Comparison of ENCODE assay signal across 8 mouse cellular contexts in the genomic region with DNA sequence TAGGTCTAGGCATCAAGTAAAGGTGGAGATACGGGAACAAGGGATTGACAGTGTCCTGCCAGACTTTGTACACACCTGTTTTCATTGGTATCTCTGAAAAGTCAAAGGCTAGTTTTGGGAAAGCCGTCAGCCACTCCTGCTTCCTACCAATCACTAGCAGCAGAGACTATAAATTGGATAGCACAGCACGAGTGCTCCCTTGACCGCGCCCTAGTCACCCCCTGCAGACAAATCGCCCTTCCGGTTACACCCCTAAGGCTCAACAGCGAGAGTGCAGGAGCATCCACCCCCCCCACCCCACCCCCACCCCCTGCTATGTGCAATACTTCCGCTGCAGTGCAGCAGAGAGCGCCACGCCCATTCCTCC. TPM values are rescaled to one million over a fixed set of nuclear protein-coding genes. Genes with fewer than 3 reads are reported as not detected.
DNase-seq lines count a peak whose midpoint lies in the region; ATAC-seq and TF ChIP-seq lines count a peak whose summit lies in the region.
"Had no signal": no experiment of that assay in that cellular context is flagged by ENCODE, and none has a peak within 500 bp of the region (broad histone marks: within the 10 kb centered on the region; RNA-seq: fewer than 3 reads in every experiment).

No protein-coding gene starts in this region.

- H3K4me3 ChIP-seq in lung, embryonic 14.5 days (ENCODE audit: low read depth, low read length): peak overlapping the region; percentile 63
- H3K4me3 ChIP-seq in embryonic fibroblast, embryonic 13.5 days (ENCODE audit: insufficient read depth, low read length): peak overlapping the region; percentile 53
- peak overlapping the region; percentile 56 for H3K4me3 ChIP-seq in limb, embryonic 11.5 days (ENCODE audit: low read depth, low read length)
- peak overlapping the region; percentile 74 for H3K4me3 ChIP-seq in olfactory bulb, adult 2 months (ENCODE audit: insufficient read depth, low read depth, low read length)

- 1% methylated on average over 11 of the region's 11 CpGs for WGBS in lung, embryonic 14.5 days
- under 1% methylated on average over 11 of the region's 11 CpGs for WGBS in limb, embryonic 11.5 days
- WGBS in olfactory bulb, adult 2 months: 1% methylated on average over 11 of the region's 11 CpGs

- no peaks in the 10 kb centered on the region for H3K27me3 ChIP-seq in lung, embryonic 14.5 days (ENCODE audit: insufficient read depth, low read length)
- H3K27me3 ChIP-seq in limb, embryonic 11.5 days (ENCODE audit: control insufficient read depth, insufficient read depth, low read length): 0 out of 2 replicates have a peak, but pooled peaks cover 6% of the 10 kb centered on the region

- H3K9me3 ChIP-seq in lung, embryonic 14.5 days (ENCODE audit: low read depth, low read length): no peaks in the 10 kb centered on the region
- H3K9me3 ChIP-seq in limb, embryonic 11.5 days (ENCODE audit: control insufficient read depth, low read length): no peaks in the 10 kb centered on the region

- H3K27ac ChIP-seq in lung, embryonic 14.5 days (ENCODE audit: low read depth): peak overlapping the region; percentile 93
- H3K27ac ChIP-seq in embryonic fibroblast, embryonic 13.5 days (ENCODE audit: insufficient read depth, low read length): peak overlapping the region; percentile 96
- H3K27ac ChIP-seq in limb, embryonic 11.5 days (replicated peaks; ENCODE audit: low read depth, low read length): peak overlapping the region; percentile 68
- H3K27ac ChIP-seq in olfactory bulb, adult 2 months (ENCODE audit: insufficient read depth, low read depth, low read length): peak overlapping the region; percentile 69

- H3K9ac ChIP-seq in lung, embryonic 14.5 days: peak overlapping the region; percentile 32
- H3K9ac ChIP-seq in limb, embryonic 11.5 days (ENCODE audit: low read length): no peak overlapping the region

- peak; percentile 73; the same call in 1 of the 2 replicates for ATAC-seq in lung, embryonic 14.5 days (ENCODE audit: insufficient read depth)
- no peak; the same call in 1 of the 2 replicates for ATAC-seq in limb, embryonic 11.5 days (ENCODE audit: insufficient number of reproducible peaks, low FRiP score, low TSS enrichment, low read depth)

- H3K4me2 ChIP-seq in lung, embryonic 14.5 days: peak overlapping the region; percentile 94
- peak overlapping the region; percentile 90 for H3K4me2 ChIP-seq in limb, embryonic 11.5 days (ENCODE audit: low read depth, severe bottlenecking)

- no peaks in the 10 kb centered on the region for H3K36me3 ChIP-seq in lung, embryonic 14.5 days (ENCODE audit: insufficient read depth)
- H3K36me3 ChIP-seq in limb, embryonic 11.5 days (ENCODE audit: control insufficient read depth, insufficient read depth, low read length): no peaks in the 10 kb centered on the region

- no peak for TF ChIP-seq CTCF in lung, embryonic 14.5 days (IDR thresholded peaks at IDR 0.05; ENCODE audit: low read depth)
- no peak for TF ChIP-seq CTCF in embryonic fibroblast, embryonic 13.5 days (IDR thresholded peaks at IDR 0.05; ENCODE audit: borderline replicate concordance, insufficient read depth, low read length)
- no peak for TF ChIP-seq CTCF in olfactory bulb, adult 2 months (IDR thresholded peaks at IDR 0.05; ENCODE audit: insufficient read depth, low read depth, low read length)

- no peak for DNase-seq in lung, embryonic 14.5 days
- DNase-seq in lung, postnatal 14 days: no peak
- no peak for DNase-seq in limb, embryonic 11.5 days (ENCODE audit: low spot score)
- no peak for DNase-seq in frontal cortex, postnatal 25 days (ENCODE audit: low spot score in 2 of 2)
- DNase-seq in adrenal gland, adult 8-10 months: no peak

- peaks cover 10% of the 10 kb centered on the region for H3K4me1 ChIP-seq in lung, embryonic 14.5 days (ENCODE audit: insufficient read depth)
- peaks cover 11% of the 10 kb centered on the region; the same call in 1 of the 2 replicates for H3K4me1 ChIP-seq in embryonic fibroblast, embryonic 13.5 days (ENCODE audit: control insufficient read depth, insufficient read depth, low read length)
- peaks cover 10% of the 10 kb centered on the region; the same call in 1 of the 2 replicates for H3K4me1 ChIP-seq in limb, embryonic 11.5 days (ENCODE audit: control insufficient read depth, insufficient read depth, low read length)
- H3K4me1 ChIP-seq in olfactory bulb, adult 2 months (ENCODE audit: control insufficient read depth, insufficient read depth, low read length): peaks cover 10% of the 10 kb centered on the region

- TF ChIP-seq POLR2A in embryonic fibroblast, embryonic 13.5 days (IDR thresholded peaks at IDR 0.05; ENCODE audit: low read depth, low read length): peak; percentile 70
- no peak; the same call in 1 of the 2 replicates for TF ChIP-seq POLR2A in olfactory bulb, adult 2 months (IDR thresholded peaks at IDR 0.05; ENCODE audit: insufficient read depth, low read depth, low read length)

RNA-seq across cellular contexts. Expression of gene Ssc4d, which starts 12.2 kb away (rescaled TPM):
- 3.2 and 3.8 TPM in 2 replicates for polyA plus RNA-seq in lung, embryonic 14.5 days (2014; fragmentation: Nextera tagmentation; extraction: Ambion mirVana)
- polyA plus RNA-seq in embryonic fibroblast, embryonic 13.5 days (2011; ENCODE audit: insufficient read length, low read depth, missing spikeins): 3.2 and 3.3 TPM in 2 replicates
- 4.6 and 5.7 TPM in 2 replicates for polyA plus RNA-seq in limb, embryonic 11.5 days (2014; fragmentation: Nextera tagmentation; extraction: Ambion mirVana)
- polyA plus RNA-seq in olfactory bulb, adult 2 months (2012; ENCODE audit: insufficient read depth, insufficient read length, low replicate concordance, missing spikeins): not detected in 2 replicates
- 10 to 100 TPM in 1 of 4 experiments, 1 to 10 TPM in 3; 4.5 to 15.0 (median 7.8) TPM for total RNA-seq in adrenal gland, adult 8-10 months (2022)

RNA-seq across cellular contexts. Expression of gene Zp3, which starts 17.8 kb away (rescaled TPM):
- polyA plus RNA-seq in lung, embryonic 14.5 days (2014; fragmentation: Nextera tagmentation; extraction: Ambion mirVana): not detected in 2 replicates
- polyA plus RNA-seq in embryonic fibroblast, embryonic 13.5 days (2011; ENCODE audit: insufficient read length, low read depth, missing spikeins): not detected in 2 replicates
- not detected in 2 replicates for polyA plus RNA-seq in limb, embryonic 11.5 days (2014; fragmentation: Nextera tagmentation; extraction: Ambion mirVana)
- not detected in 2 replicates for polyA plus RNA-seq in olfactory bulb, adult 2 months (2012; ENCODE audit: insufficient read depth, insufficient read length, low replicate concordance, missing spikeins)
- total RNA-seq in adrenal gland, adult 8-10 months (2022): not detected
- total RNA-seq: hematopoietic stem cell, adult 5-6 weeks had no signal

RNA-seq across cellular contexts. Expression of gene Ywhag, which starts 27.7 kb away (rescaled TPM):
- polyA plus RNA-seq in lung, embryonic 14.5 days (2014; fragmentation: Nextera tagmentation; extraction: Ambion mirVana): 74.7 and 79.0 TPM in 2 replicates
- polyA plus RNA-seq in embryonic fibroblast, embryonic 13.5 days (2011; ENCODE audit: insufficient read length, low read depth, missing spikeins): 255 and 333 TPM in 2 replicates
- 98.2 and 105 TPM in 2 replicates for polyA plus RNA-seq in limb, embryonic 11.5 days (2014; fragmentation: Nextera tagmentation; extraction: Ambion mirVana)
- 235 and 282 TPM in 2 replicates for polyA plus RNA-seq in olfactory bulb, adult 2 months (2012; ENCODE audit: insufficient read depth, insufficient read length, low replicate concordance, missing spikeins)
- 100 to 1,000 TPM; 434 to 601 (median 481) TPM for total RNA-seq in adrenal gland, adult 8-10 months (2022)

RNA-seq across cellular contexts. Expression of gene Dtx2, which starts 32.5 kb away (rescaled TPM):
- 21.4 and 24.4 TPM in 2 replicates for polyA plus RNA-seq in lung, embryonic 14.5 days (2014; fragmentation: Nextera tagmentation; extraction: Ambion mirVana)
- 8.5 and 10.9 TPM in 2 replicates for polyA plus RNA-seq in embryonic fibroblast, embryonic 13.5 days (2011; ENCODE audit: insufficient read length, low read depth, missing spikeins)
- polyA plus RNA-seq in limb, embryonic 11.5 days (2014; fragmentation: Nextera tagmentation; extraction: Ambion mirVana): 32.3 and 33.8 TPM in 2 replicates
- polyA plus RNA-seq in olfactory bulb, adult 2 months (2012; ENCODE audit: insufficient read depth, insufficient read length, low replicate concordance, missing spikeins): not detected in 2 replicates
- total RNA-seq in adrenal gland, adult 8-10 months (2022): 10 to 100 TPM; 13.0 to 17.6 (median 16.9) TPM
